Mouse (Mus musculus): ENCODE measurements around the gene Prrg2.

GRCm38 (mm10) chr7:45086084-45086483 is 23.6 kb upstream of the Prrg2 start:
- TF ChIP-seq CTCF (IDR thresholded peaks at IDR 0.05; ENCODE audit: low read depth, low read length) (no peak; the same call in 1 of the 2 replicates), POLR2A (IDR thresholded peaks at IDR 0.05; ENCODE audit: borderline replicate concordance, low read depth, low read length) (no peak)

Measured in bone marrow macrophage, adult 2 months (primary cell).